Mouse (Mus musculus): ENCODE results near the gene Hkdc1. TPM values are rescaled to one million over a fixed set of nuclear protein-coding genes. Genes with fewer than 3 reads are reported as not detected.

The Hkdc1 gene
- polyA plus RNA-seq (2014; fragmentation: Illumina TruSeq; extraction: RNeasy Lipid Tissue Mini Kit (QIAGEN cat#74804); ENCODE audit: low read depth, low replicate concordance) = not detected

GRCm38 (mm10) chr10:62422255-62422654 lies at the start of gene Hkdc1:
Gene Hkdc1 (minus strand): TSS chr10:62422491.

GRCm38 (mm10) chr10:62449364-62450279 lies 27.3 kb upstream of the Hkdc1 start, which contains the start of the genes 4930507D05Rik and Supv3l1:
Gene 4930507D05Rik (plus strand): TSS chr10:62449489.
Gene Supv3l1 (minus strand): TSS chr10:62449738.

GRCm38 (mm10) chr10:62379808-62380207 lies 42.5 kb downstream of the Hkdc1 start, which contains the start of gene Hk1:
Gene Hk1 (minus strand): TSS chr10:62379908.

Other genes with a start within 250 kb of the Hkdc1 start
- gene Tspan15, start 191.2 kb downstream of the Hkdc1 start, polyA plus RNA-seq (2014; fragmentation: Illumina TruSeq; extraction: RNeasy Lipid Tissue Mini Kit (QIAGEN cat#74804); ENCODE audit: low read depth, low replicate concordance) = 0.90 TPM
- gene Tacr2, start 170.1 kb downstream of the Hkdc1 start, polyA plus RNA-seq (2014; fragmentation: Illumina TruSeq; extraction: RNeasy Lipid Tissue Mini Kit (QIAGEN cat#74804); ENCODE audit: low read depth, low replicate concordance) = not detected
- gene Hk1, start 42.6 kb downstream of the Hkdc1 start, polyA plus RNA-seq (2014; fragmentation: Illumina TruSeq; extraction: RNeasy Lipid Tissue Mini Kit (QIAGEN cat#74804); ENCODE audit: low read depth, low replicate concordance) = 0.29 TPM
- gene 4930507D05Rik, start 27.0 kb upstream of the Hkdc1 start, polyA plus RNA-seq (2014; fragmentation: Illumina TruSeq; extraction: RNeasy Lipid Tissue Mini Kit (QIAGEN cat#74804); ENCODE audit: low read depth, low replicate concordance) = not detected
- 12.5 TPM for gene Supv3l1, start 27.2 kb upstream of the Hkdc1 start, polyA plus RNA-seq (2014; fragmentation: Illumina TruSeq; extraction: RNeasy Lipid Tissue Mini Kit (QIAGEN cat#74804); ENCODE audit: low read depth, low replicate concordance)
- gene Vps26a, start 64.3 kb upstream of the Hkdc1 start, polyA plus RNA-seq (2014; fragmentation: Illumina TruSeq; extraction: RNeasy Lipid Tissue Mini Kit (QIAGEN cat#74804); ENCODE audit: low read depth, low replicate concordance) = 66.7 TPM
- 46.4 TPM for gene Srgn, start 105.0 kb upstream of the Hkdc1 start, polyA plus RNA-seq (2014; fragmentation: Illumina TruSeq; extraction: RNeasy Lipid Tissue Mini Kit (QIAGEN cat#74804); ENCODE audit: low read depth, low replicate concordance)
- 10.3 TPM for gene Kif1bp, start 156.0 kb upstream of the Hkdc1 start, polyA plus RNA-seq (2014; fragmentation: Illumina TruSeq; extraction: RNeasy Lipid Tissue Mini Kit (QIAGEN cat#74804); ENCODE audit: low read depth, low replicate concordance)
- 23.0 TPM for gene Ddx21, start 179.8 kb upstream of the Hkdc1 start, polyA plus RNA-seq (2014; fragmentation: Illumina TruSeq; extraction: RNeasy Lipid Tissue Mini Kit (QIAGEN cat#74804); ENCODE audit: low read depth, low replicate concordance)
- 109 TPM for gene Ddx50, start 228.7 kb upstream of the Hkdc1 start, polyA plus RNA-seq (2014; fragmentation: Illumina TruSeq; extraction: RNeasy Lipid Tissue Mini Kit (QIAGEN cat#74804); ENCODE audit: low read depth, low replicate concordance)